Mouse (Mus musculus) MEL (cell line): ENCODE results near the gene Pkmyt1.

Experiments used
- CTCF ChIP-seq, 3 experiments: IDR thresholded peaks in 2 of 3; conservative IDR thresholded peaks in 1 of 3; 2 replicates each; pipeline ENCODE4 v1.5.1; 2011 to 2012; ENCODE audit warnings: low read length in 3 of 3, low read depth in 2 of 3, mild to moderate bottlenecking in 2 of 3, improper control_type of control experiment in 1 of 3, inconsistent platforms in 1 of 3, mixed read lengths in 1 of 3, moderate library complexity in 1 of 3; ENCODE audit not compliant: control insufficient read depth in 1 of 3, insufficient read depth in 1 of 3, poor library complexity in 1 of 3, severe bottlenecking in 1 of 3
- POLR2A ChIP-seq, 2 experiments: IDR thresholded peaks; 2 replicates each; pipeline ENCODE4 v1.6.1; 2011 to 2012; ENCODE audit warnings: low read length in 2 of 2, mild to moderate bottlenecking in 2 of 2, control low read depth in 1 of 2, improper control_type of control experiment in 1 of 2, low read depth in 1 of 2, moderate library complexity in 1 of 2; ENCODE audit not compliant: control insufficient read depth in 1 of 2, insufficient read depth in 1 of 2, poor library complexity in 1 of 2
- POLR2AphosphoS2 ChIP-seq: IDR thresholded peaks from 2 replicates; pipeline ENCODE4 v1.6.1; 2011; ENCODE audit warnings: low read length, improper control_type of control experiment

- TF ChIP-seq CTCF (IDR thresholded peaks at IDR 0.05 in 2 of 3, conservative IDR thresholded peaks at IDR 0.05 in 1 of 3; ENCODE audit: control insufficient read depth in 1 of 3, insufficient read depth in 1 of 3, low read depth in 2 of 3, low read length in 3 of 3, poor library complexity in 1 of 3, severe bottlenecking in 1 of 3) (no peak), POLR2A (IDR thresholded peaks at IDR 0.05; ENCODE audit: control insufficient read depth in 1 of 2, insufficient read depth in 1 of 2, low read depth in 1 of 2, low read length in 2 of 2, poor library complexity in 1 of 2) (no peak), POLR2AphosphoS2 (no peak)
Measured at GRCm38 (mm10) chr17:23721886-23722285, 4.2 kb upstream of the Pkmyt1 start.
